Mouse (Mus musculus) liver, embryonic 14.5 days (tissue): ENCODE results near the gene Ropn1. TPM values are rescaled to one million over a fixed set of nuclear protein-coding genes. Genes with fewer than 3 reads are reported as not detected.

Experiments used
- ATAC-seq: fragments of 200-750 bp; cut with Nextera tagmentation; 2 replicates; pipeline ENCODE4 v1.8.0; 2017; ENCODE audit warnings: moderate number of reproducible peaks, mild to moderate bottlenecking, moderate library complexity; ENCODE audit not compliant: insufficient read depth
- DNase-seq, 3 experiments: peaks; one replicate each; pipeline ENCODE4 v3.0.0-alpha.2; 2012 to 2013; ENCODE audit warnings: low read depth in 3 of 3, low spot score in 3 of 3
- H3K27ac ChIP-seq: fragments of 300-500 bp; sonication (generic); 2 replicates; pipeline ENCODE4 v1.5.1; 2014; ENCODE audit warnings: moderate library complexity, mild to moderate bottlenecking, control low read depth, inconsistent platforms
- H3K27me3 ChIP-seq: fragments of 300-500 bp; sonication (generic); 2 replicates; pipeline ENCODE4 v1.6.1; 2014; ENCODE audit warnings: mild to moderate bottlenecking, low read length, moderate library complexity; ENCODE audit not compliant: control insufficient read depth, insufficient read depth
- H3K36me3 ChIP-seq: fragments of 300-500 bp; sonication (generic); replicated peaks from 2 replicates; pipeline ENCODE4 v1.6.1; 2014; ENCODE audit warnings: low read depth; ENCODE audit not compliant: control insufficient read depth, insufficient read depth
- H3K4me1 ChIP-seq, 2 experiments: fragments of 200-500 bp in 1 of 2; fragments of 300-500 bp in 1 of 2; sonication (generic) in 1 of 2; replicated peaks; 2 replicates each; pipeline ENCODE4 v1.6.1; 2012 to 2014; ENCODE audit warnings: antibody characterized with exemption in 1 of 2, inconsistent platforms in 1 of 2, low read length in 1 of 2; ENCODE audit not compliant: control insufficient read depth in 2 of 2, insufficient read depth in 2 of 2
- H3K4me2 ChIP-seq: fragments of 300-500 bp; sonication (generic); 2 replicates; pipeline ENCODE4 v1.6.1; 2014; ENCODE audit warnings: low read depth, mild to moderate bottlenecking, control low read depth, moderate library complexity
- H3K4me3 ChIP-seq, 2 experiments: fragments of 200-500 bp in 1 of 2; fragments of 300-500 bp in 1 of 2; sonication (generic) in 1 of 2; 2 replicates each; pipeline ENCODE4 v1.5.1; 2012 to 2014; ENCODE audit warnings: low read depth in 2 of 2, low read length in 2 of 2, mild to moderate bottlenecking in 2 of 2, control low read depth in 1 of 2, inconsistent platforms in 1 of 2, moderate library complexity in 1 of 2; ENCODE audit not compliant: insufficient read depth in 1 of 2
- H3K9ac ChIP-seq: fragments of 300-500 bp; sonication (generic); replicated peaks from 2 replicates; pipeline ENCODE4 v1.6.1; 2014; ENCODE audit warnings: mild to moderate bottlenecking, control low read depth, moderate library complexity
- H3K9me3 ChIP-seq: fragments of 300-500 bp; sonication (generic); 2 replicates; pipeline ENCODE4 v1.6.1; 2016; ENCODE audit warnings: low read length, mixed read lengths; ENCODE audit not compliant: control insufficient read depth
- CTCF ChIP-seq: IDR thresholded peaks from 2 replicates; pipeline ENCODE4 v1.5.1; 2016; ENCODE audit warnings: antibody characterized with exemption, low read depth, control low read depth
- EP300 ChIP-seq: IDR thresholded peaks from 2 replicates; pipeline ENCODE4 v1.6.1; 2016; ENCODE audit warnings: antibody characterized with exemption, low read depth
- WGBS: fragments of 180-500 bp; shearing (Covaris S2); extraction: QIAGEN DNeasy Blood & Tissue Kit; methylation state at CpG from one replicate; pipeline ENCODE4 v1.1.7; 2014; ENCODE audit not compliant: insufficient replicate concordance; 5-methylcytosine and 5-hydroxymethylcytosine counted together
- polyA plus RNA-seq, 2 experiments: library from polyadenylated mRNA; depleted of rRNA in 1 of 2; stranded (reverse) in 1 of 2; unstranded in 1 of 2; fragments of >200 nt; fragmentation: Nextera tagmentation in 1 of 2; extraction: Ambion mirVana in 1 of 2; gene quantifications; 2 replicates each; pipeline versions ENCODE4 v1.2.1 to v1.2.3; 2012 to 2014

Ropn1 gene
- polyA plus RNA-seq, 2 experiments = not detected

GRCm38 (mm10) chr16:34700165-34700827 lies 50.6 kb downstream of the Ropn1 start:
- Histone ChIP-seq H3K9ac (no peak overlapping the region), H3K4me2 (no peak overlapping the region), H3K9me3 (no peaks in the 10 kb centered on the region), H3K36me3 (no peaks in the 10 kb centered on the region; the same call in 1 of the 2 replicates), H3K27ac (no peak overlapping the region), H3K4me1 (no peaks in the 10 kb centered on the region), H3K27me3 (no peaks in the 10 kb centered on the region), H3K4me3 (no peak overlapping the region)
- TF ChIP-seq EP300 (no peak), CTCF (peak; percentile 68)
- 23% methylated on average over 7 of the region's 7 CpGs for WGBS
- ATAC-seq (peak; percentile 31; the same call in 1 of the 2 replicates), DNase-seq (peak; percentile 33 to 54 (median 34))

GRCm38 (mm10) chr16:34700828-34701216 lies 51.1 kb downstream of the Ropn1 start:
- H3K4me3 ChIP-seq = no peak overlapping the region
- TF ChIP-seq CTCF (no peak), EP300 (no peak)
- no peak for ATAC-seq
- no peaks in the 10 kb centered on the region for H3K9me3 ChIP-seq
- H3K36me3 ChIP-seq = no peaks in the 10 kb centered on the region; the same call in 1 of the 2 replicates
- H3K27ac ChIP-seq = no peak overlapping the region
- no peaks in the 10 kb centered on the region for H3K27me3 ChIP-seq
- WGBS = 71% methylated on average over 6 of the region's 6 CpGs
- no peak overlapping the region for H3K4me2 ChIP-seq
- no peak overlapping the region for H3K9ac ChIP-seq
- H3K4me1 ChIP-seq = no peaks in the 10 kb centered on the region
- DNase-seq = no peak

GRCm38 (mm10) chr16:34706019-34706418 lies 56.3 kb downstream of the Ropn1 start:
- no peaks in the 10 kb centered on the region for H3K4me1 ChIP-seq
- no peak overlapping the region for H3K27ac ChIP-seq
- H3K4me3 ChIP-seq = no peak overlapping the region
- H3K9me3 ChIP-seq = no peaks in the 10 kb centered on the region
- WGBS = 65% methylated on average over 2 of the region's 2 CpGs
- H3K4me2 ChIP-seq = no peak overlapping the region
- ATAC-seq (no peak), DNase-seq (no peak)
- H3K9ac ChIP-seq = no peak overlapping the region
- H3K27me3 ChIP-seq = no peaks in the 10 kb centered on the region
- H3K36me3 ChIP-seq = peaks cover 3% of the 10 kb centered on the region; the same call in 1 of the 2 replicates
- TF ChIP-seq CTCF (no peak), EP300 (no peak)

GRCm38 (mm10) chr16:34706487-34706946 lies 56.8 kb downstream of the Ropn1 start:
- TF ChIP-seq EP300 = no peak
- TF ChIP-seq CTCF = no peak
- ATAC-seq (no peak), DNase-seq (no peak)
- H3K4me2 ChIP-seq = no peak overlapping the region
- H3K27ac ChIP-seq = no peak overlapping the region
- WGBS = 85% methylated on average over 7 of the region's 7 CpGs
- no peak overlapping the region for H3K4me3 ChIP-seq
- H3K9ac ChIP-seq = no peak overlapping the region
- no peaks in the 10 kb centered on the region for H3K9me3 ChIP-seq
- H3K27me3 ChIP-seq = no peaks in the 10 kb centered on the region
- H3K36me3 ChIP-seq = peaks cover 3% of the 10 kb centered on the region; the same call in 1 of the 2 replicates
- H3K4me1 ChIP-seq = no peaks in the 10 kb centered on the region

- TF ChIP-seq CTCF (peak; percentile 47), EP300 (no peak)
- 78% methylated on average over 3 of the region's 3 CpGs for WGBS
- no peak overlapping the region for H3K27ac ChIP-seq
Measured at GRCm38 (mm10) chr16:34711481-34711880, 61.8 kb downstream of the Ropn1 start.

More at GRCm38 (mm10) chr16:34711481-34711880, 61.8 kb downstream of the Ropn1 start:
- Histone ChIP-seq H3K27me3 (no peaks in the 10 kb centered on the region), H3K4me2 (no peak overlapping the region), H3K4me3 (no peak overlapping the region), H3K9ac (no peak overlapping the region), H3K9me3 (no peaks in the 10 kb centered on the region), H3K4me1 (no peaks in the 10 kb centered on the region), H3K36me3 (peaks cover under 1% of the 10 kb centered on the region; the same call in 1 of the 2 replicates)
- DNase-seq = no peak
- no peak for ATAC-seq
